Mouse (Mus musculus) G1E (cell line): Measurements from ENCODE around the gene Hexa.

Source experiments
- CTCF ChIP-seq: IDR thresholded peaks from 2 replicates; pipeline ENCODE4 v1.5.1; 2012; ENCODE audit warnings: low read depth, low read length, inconsistent platforms, mixed read lengths
- GATA1 ChIP-seq: IDR thresholded peaks from 2 replicates; pipeline ENCODE4 v1.6.1; 2012; ENCODE audit warnings: borderline replicate concordance, low read length, inconsistent platforms, mixed read lengths

- no peak for TF ChIP-seq CTCF
- no peak for TF ChIP-seq GATA1
Measured at GRCm38 (mm10) chr9:59578505-59578867, 39.1 kb downstream of the Hexa start.
